Mouse (Mus musculus) 3134 (cell line): ENCODE measurements around the gene Atp6v1fnb.

Experiments
- DNase-seq: peaks from one replicate; pipeline ENCODE4 v3.0.0-alpha.2; 2011; ENCODE audit warnings: low spot score; ENCODE audit not compliant: insufficient read length; ENCODE audit errors: extremely low read depth

Atp6v1fnb gene

DNA sequence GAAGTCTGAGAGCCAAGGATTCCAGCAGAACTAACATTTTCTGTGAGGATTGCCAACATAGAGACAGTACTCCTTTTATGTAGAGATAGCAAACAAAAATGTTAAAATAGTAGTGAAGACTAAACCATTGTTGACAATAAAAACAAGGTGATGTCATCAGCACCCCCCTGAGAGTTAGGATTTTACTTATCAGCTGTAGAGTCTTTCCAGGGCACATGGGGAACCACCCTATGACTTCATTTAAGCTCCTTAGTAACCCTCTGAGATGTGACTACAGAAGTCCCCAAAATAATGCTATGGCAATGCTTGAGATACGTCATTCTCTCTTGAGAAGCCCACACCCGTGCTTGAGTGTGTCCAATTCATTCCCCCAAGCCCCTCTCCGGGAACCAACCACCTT lies 7.8 kb upstream of the Atp6v1fnb start:
- DNase-seq: no peak

DNA sequence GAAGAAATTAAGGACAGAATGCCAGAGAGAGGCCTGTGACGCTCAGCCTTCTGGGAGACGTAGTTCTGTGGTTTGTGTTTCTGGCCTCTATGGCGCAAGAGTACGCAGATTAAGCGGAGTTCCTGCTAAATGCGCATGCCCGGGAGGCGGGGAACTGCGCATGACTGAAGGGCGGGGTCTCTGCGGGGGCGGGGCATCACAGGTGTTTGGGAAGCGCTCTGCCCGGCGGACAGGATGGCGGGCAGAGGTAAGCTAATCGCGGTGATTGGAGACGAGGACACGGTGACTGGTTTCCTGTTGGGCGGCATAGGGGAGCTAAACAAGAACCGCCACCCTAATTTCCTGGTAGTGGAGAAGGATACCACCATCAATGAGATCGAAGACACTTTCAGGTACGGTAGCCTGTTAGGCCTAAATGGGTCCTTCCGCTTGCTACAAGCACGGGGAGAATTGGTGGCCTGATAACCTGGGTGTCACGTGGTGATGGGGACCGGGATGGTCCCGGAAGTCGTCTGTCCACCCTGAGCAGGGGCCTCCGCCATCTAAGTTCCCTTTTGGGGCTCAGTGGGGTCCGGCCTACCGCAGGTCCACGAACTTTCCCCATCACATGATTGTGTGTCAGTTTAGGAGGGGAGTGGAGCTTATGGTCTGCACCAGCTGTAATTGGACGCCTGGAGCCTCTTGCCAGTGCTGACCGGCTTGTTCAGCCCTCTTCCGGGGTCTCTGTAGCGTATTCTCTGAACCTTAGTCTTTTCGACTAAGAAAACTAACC lies 3.5 kb upstream of the Atp6v1fnb start, which contains the start of gene Atp6v1f:
TSS of gene Atp6v1f (plus strand) at position 136 of the 772 bp plus-strand sequence.
- peak; percentile 91 for DNase-seq

DNA sequence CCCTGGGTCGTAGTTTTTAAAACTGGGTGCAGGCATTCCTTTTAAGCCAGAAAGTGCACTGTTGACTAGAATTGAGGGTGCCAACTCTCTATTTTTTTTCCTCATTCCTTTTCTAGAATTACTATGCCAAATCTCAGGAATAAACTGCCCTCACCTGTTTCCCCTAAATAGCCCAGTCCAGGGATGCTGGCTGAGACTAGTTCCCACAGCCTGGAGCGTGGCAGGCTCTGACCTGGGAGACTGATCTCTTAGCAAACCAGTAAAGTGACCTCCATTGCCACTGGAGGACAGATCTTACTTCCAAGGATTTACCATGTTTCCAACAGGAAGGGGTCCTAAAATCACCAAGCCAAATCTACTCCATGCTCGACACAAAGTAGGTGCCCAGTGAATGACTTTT lies 2.4 kb upstream of the Atp6v1fnb start:
- no peak for DNase-seq

DNA sequence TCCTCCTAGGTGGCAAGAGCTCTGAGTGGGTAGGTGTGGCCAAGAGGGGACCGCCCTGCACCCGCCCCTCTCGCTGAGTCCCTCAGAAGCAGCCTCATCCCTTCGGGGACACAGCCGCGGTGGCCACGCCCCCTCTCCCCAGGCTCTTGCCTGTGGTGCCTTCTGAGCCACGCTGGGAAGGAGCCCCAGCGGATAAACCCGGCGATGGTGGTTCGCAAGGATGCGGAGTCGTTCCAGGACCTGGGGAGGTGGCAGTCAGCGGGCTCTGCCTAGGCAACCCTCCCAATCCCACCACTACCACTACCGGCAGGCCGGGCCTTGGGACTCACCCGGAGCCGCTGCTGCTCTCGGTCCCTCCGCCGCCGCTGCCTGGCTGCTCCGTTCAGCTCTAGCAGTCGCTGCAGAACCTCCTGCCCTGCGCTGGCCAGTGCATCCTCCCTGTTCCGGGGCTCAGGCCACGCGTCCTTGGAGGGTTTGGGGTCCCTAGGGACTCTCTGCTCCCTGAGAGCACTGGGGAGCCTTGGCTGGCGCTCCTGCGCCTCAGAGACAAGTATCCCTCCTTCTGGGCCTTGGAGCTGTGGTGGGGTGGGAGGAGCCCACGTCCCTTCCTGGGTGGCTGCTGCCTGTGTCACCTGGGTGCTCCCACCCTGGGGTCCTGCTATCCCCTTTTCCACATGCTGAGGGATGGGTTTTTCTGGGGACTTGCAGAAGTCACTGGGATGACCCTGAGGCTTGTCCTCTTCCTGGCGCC lies 2.9 kb downstream of the Atp6v1fnb start:
- DNase-seq: no peak

DNA sequence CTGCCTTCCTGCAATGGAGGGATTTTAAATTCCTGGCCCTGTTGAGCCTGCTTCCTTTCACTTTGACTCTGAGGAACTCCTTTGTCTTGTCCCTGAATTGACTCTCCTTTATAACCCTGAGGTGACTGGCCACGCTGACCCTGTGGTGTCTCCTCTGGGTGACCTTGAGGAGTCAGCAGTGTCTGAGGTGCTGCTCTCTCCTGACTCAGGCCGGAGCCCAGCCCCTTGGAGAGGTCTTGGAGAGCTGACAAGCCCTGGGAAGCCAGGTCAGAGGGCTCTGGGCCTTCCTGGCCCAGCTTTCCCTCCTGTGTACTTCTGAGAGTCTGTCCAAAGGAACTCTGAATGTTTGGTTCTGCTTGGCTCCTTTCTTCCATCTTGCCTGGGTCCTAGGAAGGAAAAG lies 3.5 kb downstream of the Atp6v1fnb start:
- DNase-seq: no peak

DNA sequence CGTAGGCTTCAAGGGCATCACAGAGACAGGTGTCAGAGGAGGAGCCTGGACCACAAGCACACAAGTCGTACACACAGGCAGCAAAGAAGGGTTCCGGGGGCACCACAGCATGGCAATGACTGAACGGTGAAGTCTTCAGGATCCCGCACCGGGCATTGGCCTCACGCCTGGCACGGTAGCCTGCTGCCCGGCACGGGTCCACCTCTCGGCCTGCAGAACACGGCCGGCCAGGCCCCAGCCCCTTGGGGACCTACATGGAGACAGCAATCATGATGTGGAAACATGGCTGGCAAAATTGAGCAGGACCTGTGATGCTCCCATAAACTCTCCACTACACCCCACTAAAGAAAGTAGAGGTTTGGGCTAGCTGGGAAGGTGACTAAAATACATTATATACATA lies 11.5 kb downstream of the Atp6v1fnb start:
- DNase-seq: no peak

DNA sequence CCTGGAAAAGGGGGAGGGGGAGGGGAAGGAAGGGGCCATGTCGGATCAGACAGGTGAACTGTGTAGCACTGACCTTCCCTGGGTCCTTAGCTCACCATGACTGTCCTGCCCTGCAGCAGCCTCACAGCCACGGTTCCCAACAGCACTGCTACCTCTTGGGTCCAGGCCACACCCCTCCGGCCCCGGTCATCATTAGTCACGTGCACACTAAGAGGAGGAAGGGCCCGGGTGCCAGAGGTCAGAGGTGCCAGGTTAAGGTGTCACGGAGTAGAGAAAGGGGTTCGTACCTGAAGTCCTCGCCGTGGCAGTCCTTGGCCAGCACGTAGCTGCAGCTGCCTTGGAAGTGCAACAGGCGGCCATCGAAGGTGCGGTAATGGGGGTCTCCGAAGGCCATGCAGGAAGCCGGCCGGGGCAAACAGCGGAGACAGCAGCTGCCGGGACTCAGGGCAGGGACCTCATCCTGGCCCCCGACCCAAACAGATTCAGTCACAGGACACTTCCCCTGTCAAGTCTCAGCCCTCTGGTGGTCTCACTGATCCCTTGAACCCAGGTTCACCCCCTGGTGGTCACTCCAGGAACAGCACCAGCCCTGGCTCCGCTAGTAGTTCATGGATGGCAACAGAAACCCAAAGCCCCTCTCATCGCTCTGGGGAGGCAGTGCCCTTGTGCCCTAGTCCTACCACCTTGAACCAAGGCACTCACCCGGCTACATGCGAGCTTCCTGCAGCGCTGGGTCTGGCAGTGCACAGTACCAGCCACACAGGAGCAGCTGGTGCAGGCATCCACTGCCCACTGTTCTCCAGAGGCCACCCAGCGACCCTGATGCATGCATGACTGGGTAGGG lies 13.7 kb downstream of the Atp6v1fnb start:
- DNase-seq: no peak

DNA sequence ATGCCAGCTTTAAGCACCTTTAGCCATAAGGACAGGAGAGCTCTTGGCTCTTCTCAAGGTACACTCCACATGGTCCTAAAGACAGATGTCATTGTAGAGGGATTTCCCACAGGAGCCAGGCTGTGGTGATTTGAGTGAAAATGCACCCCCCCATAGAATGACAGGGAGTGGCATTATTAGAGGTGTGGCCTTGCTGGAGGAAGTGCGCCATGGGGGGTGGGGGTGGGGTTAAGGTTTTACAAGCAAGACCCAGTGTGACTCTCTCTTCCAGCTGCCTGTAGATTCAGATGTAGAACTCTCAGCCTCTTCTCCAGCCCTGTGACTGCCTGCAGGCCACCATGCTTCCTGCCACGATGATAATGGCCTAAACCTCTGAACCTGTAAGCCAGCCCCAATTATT lies 14.7 kb downstream of the Atp6v1fnb start:
- DNase-seq: no peak

DNA sequence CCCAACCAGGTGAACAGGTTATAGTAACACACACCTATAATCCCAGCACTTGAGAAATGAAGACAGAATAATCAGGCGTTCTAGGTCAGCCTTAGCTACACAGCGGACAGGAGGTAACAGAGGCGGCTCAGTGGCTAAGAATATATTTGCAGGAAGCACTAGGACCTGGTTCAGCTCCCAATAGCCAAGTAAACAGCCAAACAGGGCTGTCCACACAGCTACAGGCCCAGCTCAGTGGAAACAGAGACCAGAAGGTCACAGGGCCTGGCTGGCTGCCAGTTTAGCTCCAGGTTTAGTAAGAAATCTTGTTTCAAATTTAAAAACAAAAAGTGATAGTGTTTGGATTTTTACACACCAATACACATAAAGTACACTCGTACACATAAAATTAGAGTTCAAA lies 22.9 kb downstream of the Atp6v1fnb start:
- no peak for DNase-seq

DNA sequence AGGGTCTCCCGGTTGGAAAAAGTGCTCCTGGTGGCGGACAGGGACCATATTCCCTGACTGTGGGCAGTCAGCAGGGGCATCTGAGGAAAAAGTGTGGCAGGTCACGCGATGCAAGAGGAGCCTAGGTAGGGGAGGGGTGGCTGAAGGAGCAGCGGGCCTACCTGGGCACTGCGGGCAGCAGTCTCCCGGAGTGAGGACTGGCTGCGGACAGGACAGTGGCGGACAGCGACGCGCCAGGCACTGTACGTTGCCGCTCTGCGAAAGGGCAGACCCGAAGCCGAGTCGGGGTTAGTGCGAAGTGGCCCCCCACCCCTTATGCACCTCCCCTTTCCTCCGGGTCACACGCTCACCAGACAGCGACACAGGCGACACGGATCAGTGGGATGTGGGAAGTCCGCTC lies 25.0 kb downstream of the Atp6v1fnb start:
- DNase-seq: no peak

DNA sequence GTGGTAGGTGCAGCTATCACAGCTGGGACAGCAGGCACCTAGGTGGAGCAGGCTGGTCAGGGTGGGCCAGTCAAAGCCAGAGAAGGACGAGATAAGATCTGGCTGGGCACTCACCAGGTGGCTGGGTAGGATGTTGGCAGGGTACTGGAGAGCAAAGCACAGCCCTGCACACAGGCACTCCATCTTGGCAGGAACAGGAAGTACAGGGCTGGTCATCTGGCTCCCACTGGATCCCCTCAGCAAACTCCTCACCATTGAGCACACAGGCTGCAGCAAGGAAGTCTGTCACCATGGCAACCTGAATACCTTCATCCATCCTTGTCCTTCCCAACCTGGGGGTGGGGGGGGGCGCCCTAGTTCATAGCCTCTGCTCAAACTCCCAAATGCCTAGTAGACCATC lies 26.6 kb downstream of the Atp6v1fnb start:
- no peak for DNase-seq

DNA sequence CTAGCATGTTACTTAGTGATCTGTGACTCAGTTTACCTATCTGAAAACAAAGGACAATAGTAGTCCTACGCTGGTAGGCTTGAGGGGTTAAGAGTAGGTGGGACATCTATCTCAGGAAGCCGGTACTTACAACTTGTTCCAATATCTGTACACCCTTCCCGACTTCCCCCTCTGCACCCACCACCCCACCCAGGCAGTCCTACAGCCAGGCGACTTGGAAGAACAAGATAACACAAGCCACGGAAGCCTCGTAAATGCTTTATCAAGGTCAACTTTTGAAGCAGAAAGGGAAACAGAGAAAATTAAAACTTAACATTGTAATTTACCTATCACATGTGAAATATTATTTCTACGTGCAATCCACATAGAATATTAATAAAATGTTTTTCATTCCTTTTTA lies 28.9 kb downstream of the Atp6v1fnb start:
- DNase-seq: no peak

DNA sequence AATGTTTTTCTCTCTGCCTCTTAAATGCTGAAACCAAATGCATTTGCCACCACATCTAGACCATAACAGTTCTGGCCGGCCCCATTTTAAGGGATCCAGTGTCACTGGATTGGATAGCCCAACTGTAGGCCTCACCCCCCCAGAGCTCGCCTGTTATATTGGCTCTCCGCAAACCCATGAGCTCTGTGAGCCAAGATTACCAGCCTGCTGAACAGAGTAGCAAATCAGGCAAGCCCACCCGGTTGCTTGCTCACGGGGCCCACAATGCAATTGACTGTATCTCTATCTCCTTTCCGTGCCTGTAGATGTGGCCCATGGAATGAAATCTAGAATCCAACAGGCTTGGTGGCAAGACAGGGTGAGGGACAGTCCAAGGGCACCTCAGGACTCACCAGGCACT lies 29.6 kb downstream of the Atp6v1fnb start:
- no peak for DNase-seq

DNA sequence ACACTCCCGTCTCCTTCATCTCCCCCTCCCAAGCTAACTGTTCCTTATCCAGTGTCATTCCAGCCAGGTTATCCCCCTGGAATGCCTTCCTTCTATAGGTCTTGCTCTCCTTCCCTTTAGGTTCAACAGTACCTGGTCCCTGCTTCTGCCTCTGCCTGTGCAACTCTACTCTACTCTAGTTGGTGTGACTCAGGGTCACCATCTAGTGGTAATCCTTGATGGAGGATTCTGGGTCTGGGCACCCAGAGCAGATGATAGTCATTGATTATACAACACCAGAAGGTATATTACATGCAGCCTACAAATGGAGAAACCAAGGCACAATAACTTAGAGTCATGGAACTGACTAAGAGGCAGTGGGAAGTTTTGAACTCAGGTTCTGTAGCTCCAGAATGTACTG lies 30.4 kb downstream of the Atp6v1fnb start:
- DNase-seq: no peak

DNA sequence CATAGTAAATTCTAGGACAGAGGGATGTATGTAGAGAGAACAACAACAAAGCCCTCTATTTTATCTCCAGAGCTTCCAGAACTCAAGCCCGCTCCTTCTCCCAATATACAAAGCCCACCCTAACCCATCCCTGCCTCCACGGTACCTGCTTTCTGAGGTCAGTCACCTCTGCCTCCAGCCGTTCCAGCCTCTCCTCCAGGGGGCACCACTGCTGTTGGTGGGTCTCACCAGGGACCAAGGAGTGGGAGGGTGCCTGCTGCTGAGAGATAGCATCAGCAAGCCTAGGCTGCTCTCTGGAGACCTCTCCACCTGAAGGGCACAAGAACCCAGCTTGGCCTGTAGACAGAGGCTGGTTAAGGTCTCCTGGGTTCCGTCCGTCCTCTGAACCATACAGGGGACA lies 34.3 kb downstream of the Atp6v1fnb start:
- DNase-seq: no peak

DNA sequence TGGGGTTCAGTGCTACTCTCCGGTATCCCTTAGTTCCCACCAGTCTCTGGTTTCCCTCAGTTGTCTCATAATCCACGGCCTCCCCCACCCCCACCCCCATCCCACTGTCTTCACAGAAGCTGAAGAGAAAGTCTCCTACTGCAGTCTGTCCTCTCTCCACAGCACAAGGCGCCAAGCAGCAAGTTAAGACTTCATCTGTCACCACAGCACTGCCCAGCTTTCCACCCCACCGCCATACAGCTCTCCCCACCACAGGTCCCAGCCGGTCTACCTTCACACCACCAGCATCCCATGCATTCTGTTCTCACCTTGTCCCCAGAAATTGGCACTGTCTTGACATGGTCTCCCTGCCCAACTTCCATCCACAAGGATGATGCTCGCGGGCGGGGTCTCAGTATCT lies 35.6 kb downstream of the Atp6v1fnb start:
- no peak for DNase-seq

DNA sequence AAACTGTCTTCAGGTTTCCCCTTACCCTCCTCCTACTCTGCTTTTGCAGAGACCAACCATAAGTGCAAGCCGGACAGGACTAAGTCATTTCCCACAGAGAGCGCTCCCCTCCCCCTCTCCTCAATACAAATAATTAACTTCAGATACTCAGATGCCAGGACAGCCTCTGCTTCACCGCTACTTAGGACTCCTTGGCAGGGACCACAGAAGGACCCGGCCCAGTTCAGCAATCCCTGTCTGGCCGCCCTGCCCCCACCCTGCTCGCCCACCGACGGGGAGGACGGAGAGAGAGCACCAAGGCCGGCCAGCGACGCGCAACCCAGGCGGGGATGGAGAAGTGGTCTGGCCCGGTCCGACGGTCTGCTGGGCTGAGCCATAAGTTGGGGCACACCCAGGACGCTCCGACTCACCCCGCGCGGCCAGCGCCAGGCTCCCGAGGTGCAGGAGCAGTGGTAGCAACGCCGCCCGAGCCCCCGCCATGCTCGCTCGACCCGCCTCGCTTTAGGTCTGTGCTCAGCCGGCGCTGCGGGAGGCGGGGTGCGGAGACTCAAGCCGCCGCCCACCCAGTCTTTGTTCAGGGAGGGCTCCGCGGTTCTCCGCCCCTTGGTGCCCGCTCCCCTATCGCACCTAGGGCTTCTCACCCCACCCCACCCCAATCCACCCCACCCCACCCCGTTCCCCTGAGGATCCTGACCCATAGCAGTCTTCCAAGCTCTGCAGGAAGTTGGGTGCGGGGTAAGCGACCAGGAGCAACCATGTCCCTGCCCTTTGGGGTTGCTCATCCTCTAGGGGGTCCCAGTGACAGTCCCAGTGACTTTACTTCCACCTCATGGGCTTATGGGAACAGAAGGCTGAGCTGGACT lies 36.4 kb downstream of the Atp6v1fnb start, which contains the start of gene Kcp:
TSS of gene Kcp (minus strand) at position 506 of the 863 bp plus-strand sequence.
- DNase-seq: no peak

DNA sequence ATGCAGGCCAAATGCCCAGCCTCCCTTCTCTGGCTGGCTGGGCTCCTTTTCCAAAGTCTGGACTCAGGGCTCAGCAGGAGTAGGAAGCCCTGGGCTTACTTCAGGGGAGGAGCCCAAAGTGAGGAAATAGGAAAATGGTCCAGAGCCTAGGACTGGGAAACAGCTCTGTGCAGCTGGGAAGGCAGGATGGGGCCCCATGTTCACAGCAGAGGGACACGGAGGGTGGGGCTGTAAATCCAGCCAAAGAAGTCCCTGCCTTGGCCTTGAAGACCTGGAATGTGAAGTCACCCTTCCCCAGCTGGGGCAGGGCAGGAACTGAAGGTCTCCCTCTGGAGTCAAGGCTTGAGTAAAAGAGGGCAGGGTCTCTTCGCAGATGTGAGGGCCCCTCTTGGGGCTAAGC lies 37.8 kb downstream of the Atp6v1fnb start:
- no peak for DNase-seq

DNA sequence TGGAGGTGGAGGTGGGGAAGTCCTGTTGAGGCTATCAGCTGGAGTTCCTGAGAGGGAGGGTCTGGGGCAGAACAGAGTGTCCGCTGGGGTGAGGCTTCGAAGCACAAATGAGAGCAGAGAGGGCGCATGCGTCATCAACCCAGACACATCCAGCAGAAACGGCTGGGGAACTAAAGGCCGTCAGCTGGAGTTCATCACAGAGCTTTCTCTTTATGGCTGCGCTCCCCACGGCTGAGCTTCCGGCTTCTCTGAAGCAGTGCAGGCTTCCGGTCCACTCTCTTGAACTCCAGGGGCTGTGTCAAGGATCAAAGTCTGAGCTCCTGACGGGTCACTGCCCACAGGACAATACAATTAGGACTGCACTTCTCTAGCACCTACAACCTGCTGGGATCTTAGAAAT lies 42.0 kb downstream of the Atp6v1fnb start:
- no peak for DNase-seq

DNA sequence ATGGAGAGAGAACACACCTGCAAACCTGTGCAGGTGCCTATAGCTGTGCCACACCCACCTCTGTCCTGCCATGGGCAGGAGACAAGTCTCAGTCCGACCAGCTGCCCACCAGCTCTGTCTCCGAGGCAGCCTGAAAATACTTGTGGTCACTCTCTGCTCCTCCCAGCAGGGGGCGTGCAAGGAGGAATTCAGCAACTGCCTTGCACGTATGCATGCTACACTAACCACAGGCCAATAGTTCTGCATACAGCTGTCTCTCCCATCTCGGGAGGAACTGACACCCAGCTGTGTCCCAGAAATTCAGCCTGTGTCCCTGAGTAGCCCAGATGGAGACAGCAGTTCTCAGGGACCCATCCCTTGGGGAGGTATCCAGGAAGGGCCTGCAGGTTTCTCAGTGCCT lies 45.9 kb downstream of the Atp6v1fnb start:
- DNase-seq: peak; percentile 35
